In the genomic region with DNA sequence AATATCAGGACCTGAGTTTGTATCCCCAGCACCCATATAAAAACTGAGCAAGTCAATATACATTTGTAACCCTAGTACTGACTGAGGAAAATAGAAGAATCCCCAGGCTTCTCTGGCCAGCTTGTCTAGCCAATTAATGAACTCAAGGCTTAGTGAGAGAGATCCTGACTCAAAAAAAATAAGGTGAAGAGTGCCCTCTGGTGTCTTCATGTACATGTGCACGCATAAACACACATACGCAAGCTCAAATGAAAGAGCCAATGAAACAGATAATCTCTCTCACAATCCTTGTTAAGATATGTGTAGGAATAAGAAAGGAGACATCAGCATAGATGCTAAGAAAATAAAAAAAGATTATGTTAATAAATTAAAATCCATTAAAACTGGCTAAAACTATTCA, we compare ENCODE assay signal across 14 mouse cellular contexts. TPM values are rescaled to one million over a fixed set of nuclear protein-coding genes. Genes with fewer than 3 reads are reported as not detected.
DNase-seq lines count a peak whose midpoint lies in the region; ATAC-seq lines count a peak whose summit lies in the region.
"Had no signal": no experiment of that assay in that cellular context is flagged by ENCODE, and none has a peak within 500 bp of the region (broad histone marks: within the 10 kb centered on the region; RNA-seq: fewer than 3 reads in every experiment).

No protein-coding gene starts in this region.

- no peaks in the 10 kb centered on the region for H3K9me3 ChIP-seq in embryonic facial prominence, embryonic 11.5 days (replicated peaks; ENCODE audit: control insufficient read depth, low read length)
- H3K9me3 ChIP-seq in embryonic facial prominence, embryonic 10.5 days: no peaks in the 10 kb centered on the region
- no peaks in the 10 kb centered on the region for H3K9me3 ChIP-seq in embryonic facial prominence, embryonic 14.5 days (ENCODE audit: control insufficient read depth, low read length)
- H3K9me3 ChIP-seq in limb, embryonic 10.5 days (replicated peaks): no peaks in the 10 kb centered on the region
- H3K9me3 ChIP-seq: hindbrain, embryonic 12.5 days; limb, embryonic 15.5 days had no signal

- no peaks in the 10 kb centered on the region for H3K27me3 ChIP-seq in embryonic facial prominence, embryonic 11.5 days (ENCODE audit: control insufficient read depth, insufficient read depth, low read length)
- H3K27me3 ChIP-seq in embryonic facial prominence, embryonic 10.5 days (replicated peaks; ENCODE audit: low read depth, poor library complexity, severe bottlenecking): peaks cover 45% of the 10 kb centered on the region
- H3K27me3 ChIP-seq in embryonic facial prominence, embryonic 14.5 days (replicated peaks; ENCODE audit: control insufficient read depth, insufficient read depth, low read length): no peaks in the 10 kb centered on the region
- peaks cover 65% of the 10 kb centered on the region for H3K27me3 ChIP-seq in limb, embryonic 10.5 days (ENCODE audit: low read depth, poor library complexity, severe bottlenecking)
- H3K27me3 ChIP-seq: hindbrain, embryonic 12.5 days had no signal

- peak; percentile 12 for DNase-seq in embryonic facial prominence, embryonic 11.5 days (ENCODE audit: low spot score)
- DNase-seq in embryonic facial prominence, embryonic 10.5 days (ENCODE audit: low spot score): no peak
- DNase-seq in kidney, postnatal 36 days: peak; percentile 7 to 16
- DNase-seq in kidney, adult 8-10 months: no peak
- DNase-seq in A20 (ENCODE audit: low read depth, low spot score): peak; percentile 25
- peak; percentile 24 for DNase-seq in embryonic facial prominence, embryonic 14.5 days (ENCODE audit: low spot score)
- no peak for DNase-seq in limb, embryonic 10.5 days (ENCODE audit: low spot score)
- no peak for DNase-seq in natural killer cell, adult 2 months (ENCODE audit: low spot score in 2 of 2)
- DNase-seq: adrenal gland, adult 8-10 months had no signal

- no peaks in the 10 kb centered on the region for H3K4me1 ChIP-seq in embryonic facial prominence, embryonic 11.5 days (ENCODE audit: control insufficient read depth, insufficient read depth, low read length)
- no peaks in the 10 kb centered on the region for H3K4me1 ChIP-seq in embryonic facial prominence, embryonic 10.5 days
- no peaks in the 10 kb centered on the region for H3K4me1 ChIP-seq in embryonic facial prominence, embryonic 14.5 days (ENCODE audit: control insufficient read depth, insufficient read depth, low read length)
- H3K4me1 ChIP-seq in limb, embryonic 10.5 days: no peaks in the 10 kb centered on the region
- H3K4me1 ChIP-seq: hindbrain, embryonic 12.5 days; limb, embryonic 15.5 days had no signal

- WGBS in embryonic facial prominence, embryonic 11.5 days: 77% methylated on average over 2 of the region's 2 CpGs
- 75% methylated on average over 2 of the region's 2 CpGs for WGBS in embryonic facial prominence, embryonic 10.5 days
- WGBS in embryonic facial prominence, embryonic 14.5 days: 70% methylated on average over 2 of the region's 2 CpGs
- 75% methylated on average over 2 of the region's 2 CpGs for WGBS in limb, embryonic 10.5 days

- H3K9ac ChIP-seq in embryonic facial prominence, embryonic 11.5 days (replicated peaks; ENCODE audit: low read length): no peak overlapping the region
- no peak overlapping the region for H3K9ac ChIP-seq in embryonic facial prominence, embryonic 14.5 days (ENCODE audit: low read depth, low read length)
- H3K9ac ChIP-seq: hindbrain, embryonic 12.5 days; limb, embryonic 15.5 days had no signal

- no peak for ATAC-seq in embryonic facial prominence, embryonic 11.5 days (replicated peaks; ENCODE audit: insufficient number of reproducible peaks, low FRiP score, low TSS enrichment, low read depth)
- ATAC-seq in embryonic facial prominence, embryonic 14.5 days (ENCODE audit: low read depth): no peak

- no peak overlapping the region for H3K4me2 ChIP-seq in embryonic facial prominence, embryonic 11.5 days (ENCODE audit: low read depth, low read length)
- no peak overlapping the region for H3K4me2 ChIP-seq in embryonic facial prominence, embryonic 14.5 days (ENCODE audit: low read depth, low read length)
- H3K4me2 ChIP-seq: hindbrain, embryonic 12.5 days; limb, embryonic 15.5 days; midbrain, embryonic 11.5 days had no signal

- no peaks in the 10 kb centered on the region for H3K36me3 ChIP-seq in embryonic facial prominence, embryonic 11.5 days (replicated peaks; ENCODE audit: control insufficient read depth, insufficient read depth, low read depth, low read length)
- H3K36me3 ChIP-seq in embryonic facial prominence, embryonic 10.5 days (replicated peaks): no peaks in the 10 kb centered on the region
- no peaks in the 10 kb centered on the region for H3K36me3 ChIP-seq in embryonic facial prominence, embryonic 14.5 days (ENCODE audit: control insufficient read depth, insufficient read depth, low read length)
- no peaks in the 10 kb centered on the region for H3K36me3 ChIP-seq in limb, embryonic 10.5 days
- H3K36me3 ChIP-seq: hindbrain, embryonic 12.5 days; limb, embryonic 15.5 days had no signal

- no peak overlapping the region for H3K27ac ChIP-seq in embryonic facial prominence, embryonic 11.5 days (replicated peaks; ENCODE audit: low read depth, low read length)
- H3K27ac ChIP-seq in embryonic facial prominence, embryonic 10.5 days (replicated peaks): no peak overlapping the region
- no peak overlapping the region for H3K27ac ChIP-seq in embryonic facial prominence, embryonic 14.5 days (replicated peaks; ENCODE audit: low read depth, low read length)
- no peak overlapping the region for H3K27ac ChIP-seq in limb, embryonic 10.5 days
- H3K27ac ChIP-seq: hindbrain, embryonic 12.5 days; limb, embryonic 15.5 days had no signal

- no peak overlapping the region for H3K4me3 ChIP-seq in embryonic facial prominence, embryonic 11.5 days (ENCODE audit: low read depth, low read length)
- no peak overlapping the region for H3K4me3 ChIP-seq in embryonic facial prominence, embryonic 10.5 days
- no peak overlapping the region for H3K4me3 ChIP-seq in embryonic facial prominence, embryonic 14.5 days (ENCODE audit: low read depth, low read length)
- no peak overlapping the region for H3K4me3 ChIP-seq in limb, embryonic 10.5 days
- H3K4me3 ChIP-seq: hindbrain, embryonic 12.5 days; limb, embryonic 15.5 days had no signal

RNA-seq across cellular contexts. Expression of gene Trex2, which starts 5.1 kb away (rescaled TPM):
- polyA plus RNA-seq in embryonic facial prominence, embryonic 11.5 days (2014; fragmentation: Nextera tagmentation; extraction: Ambion mirVana): not detected in 2 replicates
- 0.15 TPM in 1 of 2 replicates, not detected in the other for polyA plus RNA-seq in embryonic facial prominence, embryonic 10.5 days (2016; fragmentation: Nextera tagmentation; extraction: Ambion mirVana)
- polyA plus RNA-seq in embryonic facial prominence, embryonic 14.5 days (2014; fragmentation: Nextera tagmentation; extraction: Ambion mirVana): 1.3 and 2.9 TPM in 2 replicates
- not detected in 2 replicates for polyA plus RNA-seq in limb, embryonic 10.5 days (2016; fragmentation: Nextera tagmentation; extraction: Ambion mirVana)
- polyA plus RNA-seq: cerebellum, adult 2 months; hindbrain, embryonic 12.5 days; midbrain, embryonic 11.5 days had no signal

RNA-seq across cellular contexts. Expression of gene Zfp92, which starts 19.1 kb away (rescaled TPM):
- 0.07 and 0.25 TPM in 2 replicates for polyA plus RNA-seq in embryonic facial prominence, embryonic 11.5 days (2014; fragmentation: Nextera tagmentation; extraction: Ambion mirVana)
- polyA plus RNA-seq in embryonic facial prominence, embryonic 10.5 days (2016; fragmentation: Nextera tagmentation; extraction: Ambion mirVana): 0.12 and 0.18 TPM in 2 replicates
- 0.11 and 0.21 TPM in 2 replicates for polyA plus RNA-seq in embryonic facial prominence, embryonic 14.5 days (2014; fragmentation: Nextera tagmentation; extraction: Ambion mirVana)
- 0.08 and 0.24 TPM in 2 replicates for polyA plus RNA-seq in limb, embryonic 10.5 days (2016; fragmentation: Nextera tagmentation; extraction: Ambion mirVana)

RNA-seq across cellular contexts. Expression of gene Haus7, which starts 28.8 kb away (rescaled TPM):
- polyA plus RNA-seq in embryonic facial prominence, embryonic 11.5 days (2014; fragmentation: Nextera tagmentation; extraction: Ambion mirVana): 85.3 and 91.4 TPM in 2 replicates
- 94.0 and 99.8 TPM in 2 replicates for polyA plus RNA-seq in embryonic facial prominence, embryonic 10.5 days (2016; fragmentation: Nextera tagmentation; extraction: Ambion mirVana)
- polyA plus RNA-seq in embryonic facial prominence, embryonic 14.5 days (2014; fragmentation: Nextera tagmentation; extraction: Ambion mirVana): 48.2 and 52.5 TPM in 2 replicates
- 98.4 and 102 TPM in 2 replicates for polyA plus RNA-seq in limb, embryonic 10.5 days (2016; fragmentation: Nextera tagmentation; extraction: Ambion mirVana)

RNA-seq across cellular contexts. Expression of gene Gm18336, which starts 31.5 kb away (rescaled TPM):
- polyA plus RNA-seq in embryonic facial prominence, embryonic 11.5 days (2014; fragmentation: Nextera tagmentation; extraction: Ambion mirVana): not detected in 2 replicates
- polyA plus RNA-seq in embryonic facial prominence, embryonic 10.5 days (2016; fragmentation: Nextera tagmentation; extraction: Ambion mirVana): not detected in 2 replicates
- polyA plus RNA-seq in embryonic facial prominence, embryonic 14.5 days (2014; fragmentation: Nextera tagmentation; extraction: Ambion mirVana): not detected in 2 replicates
- polyA plus RNA-seq in limb, embryonic 10.5 days (2016; fragmentation: Nextera tagmentation; extraction: Ambion mirVana): not detected in 2 replicates
- polyA plus RNA-seq: hindbrain, embryonic 12.5 days; limb, embryonic 15.5 days; midbrain, embryonic 11.5 days; stomach, embryonic 16.5 days had no signal

RNA-seq across cellular contexts. Expression of gene Bgn, which starts 53.4 kb away (rescaled TPM):
- 32.0 and 36.4 TPM in 2 replicates for polyA plus RNA-seq in embryonic facial prominence, embryonic 11.5 days (2014; fragmentation: Nextera tagmentation; extraction: Ambion mirVana)
- 15.7 and 19.3 TPM in 2 replicates for polyA plus RNA-seq in embryonic facial prominence, embryonic 10.5 days (2016; fragmentation: Nextera tagmentation; extraction: Ambion mirVana)
- polyA plus RNA-seq in embryonic facial prominence, embryonic 14.5 days (2014; fragmentation: Nextera tagmentation; extraction: Ambion mirVana): 263 and 311 TPM in 2 replicates
- 7.9 and 11.5 TPM in 2 replicates for polyA plus RNA-seq in limb, embryonic 10.5 days (2016; fragmentation: Nextera tagmentation; extraction: Ambion mirVana)

Comparison
In these comparisons a context has a peak if more than half of its experiments do, and no peak if none do; other contexts are left out.
1. DNase-seq: peak in embryonic facial prominence, embryonic 11.5 days (single experiment), kidney, postnatal 36 days (2 of 2), A20 (single experiment) and embryonic facial prominence, embryonic 14.5 days (single experiment); none in embryonic facial prominence, embryonic 10.5 days (single experiment), kidney, adult 8-10 months (0 of 2), limb, embryonic 10.5 days (single experiment) and natural killer cell, adult 2 months (0 of 2).